Mouse (Mus musculus) adrenal gland, postnatal 36 days (tissue): ENCODE measurements around the gene Tmem160. TPM values are rescaled to one million over a fixed set of nuclear protein-coding genes. Genes with fewer than 3 reads are reported as not detected.

ENCODE experiments used
- DNase-seq, 2 experiments: peaks; one replicate each; pipeline ENCODE4 v3.0.0; 2021; ENCODE audit warnings: mixed read lengths in 1 of 2
- total RNA-seq, 2 experiments: library from RNA; stranded (reverse); gene quantifications; 2 replicates each; pipeline ENCODE4 v1.2.3; 2021

Tmem160 gene
- total RNA-seq, 2 experiments from 2014 or later = 69.1 to 82.7 TPM

DNA sequence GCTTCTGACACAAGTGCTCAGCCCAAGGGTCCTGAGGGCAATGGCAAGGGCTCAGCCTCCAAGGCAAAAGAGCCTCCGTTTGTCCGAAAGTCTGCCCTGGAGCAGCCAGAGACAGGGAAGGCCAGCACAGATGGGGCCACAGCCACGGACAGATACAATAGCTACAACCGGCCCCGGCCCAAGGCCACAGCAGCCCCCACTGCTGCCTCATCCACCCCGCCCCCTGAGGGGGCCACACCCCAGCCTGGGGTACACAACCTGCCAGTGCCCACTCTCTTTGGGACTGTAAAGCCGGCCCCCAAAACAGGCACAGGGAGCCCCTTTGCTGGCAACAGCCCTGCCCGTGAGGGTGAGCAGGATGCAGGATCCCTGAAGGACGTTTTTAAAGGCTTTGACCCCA is 17.5 kb upstream of the Tmem160 start:
- DNase-seq = no peak

DNA sequence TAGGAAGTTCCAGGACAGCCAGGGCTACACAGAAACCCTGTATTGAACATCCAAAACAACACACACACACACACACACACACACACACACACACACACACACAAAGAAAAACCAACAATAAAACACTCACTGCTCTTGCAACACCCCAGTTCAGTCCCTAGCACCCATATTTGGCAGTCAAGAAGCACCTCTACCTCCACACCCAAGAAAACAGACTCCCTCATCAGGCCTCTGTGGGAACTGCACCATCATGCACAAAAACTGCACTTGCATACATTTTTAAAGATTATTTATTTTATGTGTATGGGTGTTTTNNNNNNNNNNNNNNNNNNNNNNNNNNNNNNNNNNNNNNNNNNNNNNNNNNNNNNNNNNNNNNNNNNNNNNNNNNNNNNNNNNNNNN is 11.3 kb upstream of the Tmem160 start:
- no peak for DNase-seq

DNA sequence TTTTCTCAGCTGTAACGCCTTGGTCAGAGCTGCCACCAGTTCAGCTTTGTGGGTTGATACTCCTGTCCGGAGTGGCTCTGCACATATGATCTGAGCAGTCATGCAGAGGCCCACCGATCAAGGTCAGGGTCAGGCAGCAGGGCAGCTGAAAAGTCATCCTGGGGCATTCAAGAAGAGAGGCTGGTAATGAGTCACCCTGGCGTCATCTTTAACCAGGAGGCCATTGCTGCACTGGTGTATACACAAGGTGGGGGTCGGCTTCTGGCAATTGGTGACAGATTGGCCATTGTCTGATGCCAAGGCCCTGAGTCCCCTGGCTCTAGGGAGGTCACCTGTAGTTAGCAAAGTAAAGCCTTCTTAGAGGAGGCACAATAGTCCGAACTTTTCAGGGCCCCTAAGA is 923 bp upstream of the Tmem160 start:
- DNase-seq = peak; percentile 67 to 71

DNA sequence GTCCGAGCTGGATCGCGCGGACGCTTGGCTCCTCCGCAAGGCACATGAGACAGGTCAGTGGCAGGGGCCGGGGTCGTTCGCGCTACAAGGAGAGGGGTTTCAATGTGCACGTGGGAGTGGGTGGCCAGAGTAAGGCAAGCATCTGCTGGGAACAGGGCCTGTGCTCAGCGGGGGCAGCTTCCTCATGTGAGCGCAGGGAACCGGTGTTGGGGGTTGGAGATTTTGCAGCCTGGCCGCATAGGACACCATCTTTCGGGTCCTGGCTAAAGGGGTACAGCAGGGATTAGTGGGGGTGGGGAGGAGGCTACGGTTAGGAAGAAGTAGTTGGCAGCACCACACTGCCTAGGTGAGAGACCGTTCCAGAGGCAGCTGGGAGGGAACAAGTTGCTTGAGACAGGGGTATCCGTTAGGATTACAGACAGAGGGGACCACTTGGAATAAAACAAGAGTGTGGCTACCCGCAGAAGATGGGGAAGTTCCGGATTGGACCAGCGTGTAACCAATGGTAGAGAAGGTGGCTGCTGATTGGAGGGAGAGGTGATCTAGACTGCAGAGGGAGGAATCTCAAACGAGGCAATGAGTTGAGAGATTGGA is 636 bp downstream of the Tmem160 start:
- DNase-seq = peak; percentile 67 to 69

GRCm38 (mm10) chr7:16455016-16455415 is 2.4 kb downstream of the Tmem160 start:
- no peak for DNase-seq

DNA sequence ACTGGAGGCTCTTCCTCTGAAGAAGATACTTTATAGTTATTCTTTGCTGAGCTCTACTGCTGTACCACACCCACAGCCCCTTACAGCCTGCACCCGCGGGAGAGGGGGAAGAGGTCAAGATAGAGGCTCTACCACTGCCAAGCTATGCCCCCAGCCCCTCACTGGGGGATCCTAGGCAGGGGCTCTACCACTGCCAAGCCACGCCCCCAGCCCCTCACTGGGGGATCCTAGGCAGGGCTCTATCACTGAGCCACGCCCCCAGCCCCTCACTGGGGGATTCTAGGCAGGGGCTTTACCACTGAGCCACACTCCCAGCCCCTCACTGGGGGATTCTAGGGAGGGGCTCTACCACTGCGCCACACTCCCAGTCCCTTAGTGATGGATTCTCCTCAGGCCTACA is 3.7 kb downstream of the Tmem160 start:
- DNase-seq = no peak

- no peak for DNase-seq
Measured at GRCm38 (mm10) chr7:16460566-16460965, 8.0 kb downstream of the Tmem160 start.

DNA sequence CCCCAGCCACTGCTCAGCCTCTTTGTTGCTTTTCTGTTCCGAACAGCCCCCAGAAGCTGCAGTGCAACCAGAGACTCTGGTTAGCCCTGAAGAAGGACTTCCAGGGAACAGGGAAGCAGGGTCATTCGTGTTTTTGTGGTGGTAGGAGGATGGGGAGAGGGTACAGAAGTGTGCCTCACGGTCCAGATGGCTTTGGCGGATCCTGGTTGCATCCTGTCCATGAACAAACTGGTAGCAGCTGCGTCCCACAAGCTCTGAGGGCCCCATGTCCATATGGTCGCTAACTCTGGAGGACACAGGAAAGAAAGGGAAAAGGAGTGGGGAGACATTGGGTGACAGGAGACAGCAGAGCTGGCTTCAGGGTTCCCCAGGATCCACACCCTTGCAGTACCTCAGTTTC is 8.6 kb downstream of the Tmem160 start:
- no peak for DNase-seq

GRCm38 (mm10) chr7:16461705-16462104 is 9.1 kb downstream of the Tmem160 start:
- DNase-seq = no peak

GRCm38 (mm10) chr7:16463214-16463613 is 10.6 kb downstream of the Tmem160 start:
- DNase-seq = peak; percentile 83 to 87

DNA sequence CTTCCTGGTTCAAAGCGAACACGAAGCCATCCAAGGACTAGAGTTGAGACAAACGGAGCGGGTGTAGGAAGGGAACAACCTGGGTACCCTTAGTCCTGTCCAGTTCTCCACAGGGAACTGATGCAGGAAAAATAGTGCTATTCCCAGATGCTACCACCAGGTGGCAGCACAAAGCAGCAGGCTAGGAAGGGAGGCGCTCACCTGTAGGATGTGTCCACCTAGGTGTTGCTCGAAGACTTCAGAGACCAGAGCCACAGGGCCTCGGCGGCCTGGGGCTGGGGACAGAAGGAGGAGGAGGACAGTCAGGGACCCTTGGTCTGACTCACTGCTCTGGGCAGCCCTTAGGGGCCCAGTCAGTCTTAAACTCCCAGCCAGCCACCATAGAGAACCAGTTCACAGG is 12.6 kb downstream of the Tmem160 start:
- DNase-seq = peak; percentile 73 to 81

- DNase-seq = no peak
Measured at GRCm38 (mm10) chr7:16465568-16465967, 13.0 kb downstream of the Tmem160 start.

DNA sequence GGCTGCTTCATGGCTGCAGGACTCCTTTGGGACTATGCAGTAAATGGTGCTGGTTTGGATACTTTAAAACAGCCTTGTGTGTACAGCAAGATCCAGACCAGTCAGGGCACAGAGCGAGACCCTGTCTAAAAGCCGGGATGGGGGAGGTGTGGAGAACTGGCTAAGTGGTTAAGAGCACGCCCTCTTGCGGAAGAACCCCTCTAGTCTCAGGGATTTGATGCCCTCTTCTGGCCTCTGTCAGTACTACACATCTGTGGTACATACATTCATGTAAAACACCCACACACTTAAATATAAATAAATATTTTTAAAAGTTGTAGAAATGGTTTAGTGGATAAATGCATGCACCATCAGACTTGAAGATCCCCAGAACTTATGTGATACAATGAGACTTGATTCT is 14.0 kb downstream of the Tmem160 start:
- no peak for DNase-seq

DNA sequence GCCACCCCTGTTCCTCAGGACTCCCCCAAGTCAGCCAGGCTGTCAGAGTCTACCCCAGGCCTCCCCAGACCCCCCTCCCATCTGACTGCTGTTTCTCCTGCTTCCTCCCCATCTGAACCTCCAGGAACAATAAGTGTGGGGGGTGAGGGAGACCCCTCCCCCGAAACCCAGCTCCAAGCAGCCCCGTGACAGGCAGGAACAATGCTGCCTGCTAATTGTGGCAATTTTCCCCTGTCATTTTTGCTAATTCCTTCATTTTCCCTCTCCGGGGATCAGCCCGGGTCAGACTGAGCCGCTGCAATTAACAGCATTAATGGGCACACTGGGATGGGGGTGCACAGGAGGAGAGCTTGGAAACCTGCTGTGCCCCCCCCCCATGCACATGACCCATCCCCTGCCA is 15.5 kb downstream of the Tmem160 start:
- DNase-seq = no peak

DNA sequence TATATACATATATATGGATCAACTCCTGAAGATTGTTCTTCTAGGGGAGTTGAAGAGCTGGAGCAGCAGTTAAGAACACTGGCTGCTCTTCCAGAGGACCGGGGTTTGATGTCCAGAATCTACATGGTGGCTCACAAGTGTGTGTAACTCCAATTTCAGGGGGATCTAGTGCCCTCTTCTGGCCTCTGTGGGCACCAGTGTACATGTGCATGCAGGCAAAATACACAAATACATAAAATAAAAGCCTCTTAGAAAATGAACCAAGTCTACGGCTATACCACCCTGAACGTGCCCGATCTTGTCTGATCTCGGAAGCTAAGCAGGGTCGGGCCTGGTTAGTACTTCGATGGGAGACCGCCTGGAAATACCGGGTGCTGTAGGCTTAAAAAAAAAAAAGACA is 19.0 kb downstream of the Tmem160 start:
- DNase-seq = peak in 1 of 2 experiments; percentile 34

DNA sequence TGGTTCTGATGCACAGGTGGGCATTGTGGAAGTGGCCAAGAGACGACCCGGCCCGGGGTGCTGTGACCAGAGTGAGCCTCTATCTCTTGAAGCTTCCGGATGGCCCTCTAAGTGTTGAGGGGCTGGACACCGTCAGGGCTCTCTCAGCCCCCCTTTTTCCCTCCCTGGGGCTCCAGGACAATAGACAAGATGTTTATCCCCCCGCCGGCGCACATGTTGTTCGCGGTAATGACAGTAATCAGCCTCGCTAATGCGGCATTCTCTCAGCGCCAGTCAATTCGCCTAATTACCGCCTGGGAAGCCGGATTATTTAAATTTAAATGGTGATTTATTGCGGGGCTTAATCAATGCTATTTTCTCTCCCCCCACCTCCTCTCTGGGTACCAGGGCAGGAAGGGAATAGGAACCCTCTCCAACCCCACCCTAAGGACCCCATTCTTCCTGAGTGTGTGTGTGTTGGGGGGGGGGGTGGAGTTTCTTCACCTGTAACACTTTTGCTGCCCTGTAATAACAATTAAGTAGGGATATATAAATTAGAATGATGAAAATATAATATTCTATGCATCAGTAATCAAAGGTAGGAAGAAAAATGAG is 19.6 kb downstream of the Tmem160 start:
- no peak for DNase-seq

GRCm38 (mm10) chr7:16473847-16474246 is 21.3 kb downstream of the Tmem160 start:
- DNase-seq = no peak

GRCm38 (mm10) chr7:16474445-16474844 is 21.9 kb downstream of the Tmem160 start:
- peak; percentile 48 to 56 for DNase-seq

DNA sequence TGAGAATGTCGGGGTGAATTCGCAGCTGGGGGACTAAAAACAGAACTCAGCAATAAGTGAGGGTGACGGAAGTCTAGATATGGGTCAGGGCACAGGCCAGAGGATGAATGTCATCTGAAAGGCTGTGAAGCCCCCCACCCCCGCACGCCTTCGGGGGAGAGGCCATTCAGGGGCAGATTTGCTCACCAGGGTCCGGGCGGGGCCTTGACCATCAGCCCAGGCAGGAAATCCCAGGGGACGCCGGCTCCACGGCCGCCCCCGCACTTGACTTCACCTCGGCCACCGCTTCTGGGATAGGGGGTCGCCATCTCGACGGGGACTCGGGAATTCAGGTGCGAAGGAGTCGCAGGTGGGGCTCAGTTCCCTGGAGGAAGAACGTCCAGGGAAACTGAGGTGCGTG is 22.7 kb downstream of the Tmem160 start:
- DNase-seq = no peak

GRCm38 (mm10) chr7:16475764-16476599 is 23.4 kb downstream of the Tmem160 start:
- no peak for DNase-seq

DNA sequence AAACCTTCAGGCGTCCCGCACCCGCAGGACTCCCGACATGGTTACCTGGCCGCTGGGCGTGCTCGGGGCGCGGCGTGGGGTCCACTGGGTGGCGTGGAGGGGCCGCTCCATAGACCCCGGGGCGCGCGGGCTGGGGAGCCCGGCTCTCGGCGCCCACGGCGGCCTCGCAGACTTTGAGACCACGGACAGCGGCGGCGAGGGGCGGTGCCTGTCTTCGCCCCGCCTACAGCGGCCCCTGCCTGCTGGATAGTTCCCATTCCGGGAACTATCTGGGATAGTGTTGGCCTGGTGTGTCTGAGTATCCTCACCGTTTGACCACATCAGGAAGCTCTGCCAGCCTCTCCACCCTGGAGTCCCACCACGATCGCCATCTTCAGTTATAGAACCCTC is 24.0 kb downstream of the Tmem160 start:
- peak; percentile 30 to 38 for DNase-seq

- no peak for DNase-seq
Measured at GRCm38 (mm10) chr7:16477628-16478027, 25.0 kb downstream of the Tmem160 start, which contains the start of gene Npas1. Gene Npas1, minus strand, starts transcription at chr7:16477728.

GRCm38 (mm10) chr7:16488816-16489215 is 36.2 kb downstream of the Tmem160 start:
- no peak for DNase-seq
